Mouse (Mus musculus) layer of hippocampus, adult 8-10 months (tissue): Measurements from ENCODE around the gene Extl2. TPM values are rescaled to one million over a fixed set of nuclear protein-coding genes. Genes with fewer than 3 reads are reported as not detected.

Experiments
- DNase-seq, 2 experiments: peaks; one replicate each; pipeline ENCODE4 v3.0.0; 2022; ENCODE audit warnings: low spot score in 2 of 2
- total RNA-seq, 4 experiments: library from RNA; stranded (reverse); gene quantifications; 2 replicates each; pipeline ENCODE4 v1.2.4; 2022

The Extl2 gene
- total RNA-seq, result 10 to 100 TPM; 58.0 to 68.7 (median 61.3) TPM

- DNase-seq, result peak; percentile 79 to 81
These were observed at the start of gene Extl2, which contains the start of gene Slc30a7 for GRCm38 (mm10) chr3:116006978-116007940. Gene Extl2 (plus strand): TSS chr3:116007462. Gene Slc30a7 (minus strand): TSS chr3:116007406.

GRCm38 (mm10) chr3:115961311-115962027 is 45.8 kb upstream of the Extl2 start:
- no peak for DNase-seq

- DNase-seq, result no peak
These were observed 45.2 kb upstream of the Extl2 start for GRCm38 (mm10) chr3:115962028-115962415.

GRCm38 (mm10) chr3:115963597-115963996 is 43.7 kb upstream of the Extl2 start:
- no peak for DNase-seq

- DNase-seq, result no peak
These were observed 43.2 kb upstream of the Extl2 start for GRCm38 (mm10) chr3:115964071-115964470.

GRCm38 (mm10) chr3:115968745-115969530 is 38.3 kb upstream of the Extl2 start:
- no peak for DNase-seq

- DNase-seq, result no peak
These were observed 36.0 kb upstream of the Extl2 start for GRCm38 (mm10) chr3:115971045-115971785.

- DNase-seq, result no peak
These were observed 35.2 kb upstream of the Extl2 start for GRCm38 (mm10) chr3:115971891-115972646.

- no peak for DNase-seq
These were observed 33.0 kb upstream of the Extl2 start for GRCm38 (mm10) chr3:115974228-115974627.

- DNase-seq, result no peak
These were observed 32.3 kb upstream of the Extl2 start for GRCm38 (mm10) chr3:115974995-115975394.

GRCm38 (mm10) chr3:115979000-115979399 is 28.3 kb upstream of the Extl2 start:
- DNase-seq, result no peak

- DNase-seq, result no peak
These were observed 24.0 kb upstream of the Extl2 start for GRCm38 (mm10) chr3:115983217-115983616.

- no peak for DNase-seq
These were observed 22.6 kb upstream of the Extl2 start for GRCm38 (mm10) chr3:115984653-115985052.

GRCm38 (mm10) chr3:115985183-115985892 is 21.9 kb upstream of the Extl2 start:
- DNase-seq, result no peak

GRCm38 (mm10) chr3:115992103-115992502 is 15.2 kb upstream of the Extl2 start:
- no peak for DNase-seq

GRCm38 (mm10) chr3:115992588-115992987 is 14.7 kb upstream of the Extl2 start:
- DNase-seq, result no peak

GRCm38 (mm10) chr3:115993025-115993424 is 14.2 kb upstream of the Extl2 start:
- no peak for DNase-seq

GRCm38 (mm10) chr3:115996929-115997328 is 10.3 kb upstream of the Extl2 start:
- no peak for DNase-seq

- no peak for DNase-seq
These were observed 831 bp upstream of the Extl2 start for GRCm38 (mm10) chr3:116006284-116006977.
